Mouse (Mus musculus): Measurements from ENCODE around the gene Opn1sw. TPM values are rescaled to one million over a fixed set of nuclear protein-coding genes. Genes with fewer than 3 reads are reported as not detected.

Gene Opn1sw
- 0.26 and 0.32 TPM in 2 replicates for polyA plus RNA-seq (2015; fragmentation: Nextera tagmentation; extraction: Ambion mirVana)

GRCm38 (mm10) chr6:29388052-29388518 lies at the start of gene Opn1sw:
Opn1sw (minus strand) TSS chr6:29388468.
- Histone ChIP-seq H3K27ac (0 out of 2 replicates have a peak within 1 kb of the TSS, but pooled peaks have one; percentile 0), H3K4me1 (replicated peaks) (no peaks in the 10 kb centered on the region; the same call in 1 of the 2 replicates), H3K27me3 (peaks cover 25% of the 10 kb centered on the region), H3K36me3 (no peaks in the 10 kb centered on the region), H3K9ac (peak within 1 kb of the TSS; percentile 30; the same call in 1 of the 2 replicates), H3K9me3 (no peaks in the 10 kb centered on the region), H3K4me2 (peak within 1 kb of the TSS; percentile 13; the same call in 1 of the 2 replicates), H3K4me3 (no peak within 1 kb of the TSS)
- 0 out of 2 replicates have a peak, but pooled peaks have one; percentile 28 for ATAC-seq (ENCODE audit: low FRiP score)
- 4% methylated on average over 12 of the region's 12 CpGs for WGBS

- Histone ChIP-seq H3K4me2 (peak overlapping the region; percentile 75), H3K27ac (peak overlapping the region; percentile 84), H3K9ac (peak overlapping the region; percentile 51; the same call in 1 of the 2 replicates), H3K9me3 (no peaks in the 10 kb centered on the region), H3K4me3 (no peak overlapping the region), H3K4me1 (replicated peaks) (peaks cover 57% of the 10 kb centered on the region), H3K27me3 (peaks cover 38% of the 10 kb centered on the region), H3K36me3 (no peaks in the 10 kb centered on the region)
- peak; percentile 60 for ATAC-seq (ENCODE audit: low FRiP score)
- WGBS: 5% methylated on average over 11 of the region's 11 CpGs
These were observed 48.2 kb upstream of the Opn1sw start for GRCm38 (mm10) chr6:29436461-29436934.

- ATAC-seq (ENCODE audit: low FRiP score): peak; percentile 59
- 3% methylated on average over 6 of the region's 6 CpGs for WGBS
- H3K4me2 ChIP-seq: peak overlapping the region; percentile 75
- no peaks in the 10 kb centered on the region for H3K36me3 ChIP-seq
- H3K27me3 ChIP-seq: peaks cover 43% of the 10 kb centered on the region
- H3K27ac ChIP-seq: peak overlapping the region; percentile 84
- no peaks in the 10 kb centered on the region for H3K9me3 ChIP-seq
- peaks cover 60% of the 10 kb centered on the region for H3K4me1 ChIP-seq (replicated peaks)
- H3K9ac ChIP-seq: 0 out of 2 replicates have a peak overlapping the region, but pooled peaks have one; percentile 35
- peak overlapping the region; percentile 47 for H3K4me3 ChIP-seq
These were observed 47.7 kb upstream of the Opn1sw start for GRCm38 (mm10) chr6:29435940-29436451.

GRCm38 (mm10) chr6:29434911-29435691 lies 46.8 kb upstream of the Opn1sw start:
- Histone ChIP-seq H3K36me3 (no peaks in the 10 kb centered on the region), H3K9ac (peak overlapping the region; percentile 68; the same call in 1 of the 2 replicates), H3K4me2 (peak overlapping the region; percentile 75), H3K9me3 (no peaks in the 10 kb centered on the region), H3K4me3 (peak overlapping the region; percentile 47), H3K27ac (peak overlapping the region; percentile 84), H3K4me1 (replicated peaks) (peaks cover 60% of the 10 kb centered on the region), H3K27me3 (peaks cover 52% of the 10 kb centered on the region)
- ATAC-seq (ENCODE audit: low FRiP score): peak; percentile 43
- WGBS: 4% methylated on average over 11 of the region's 13 CpGs

- Histone ChIP-seq H3K27ac (peak overlapping the region; percentile 84), H3K9me3 (no peaks in the 10 kb centered on the region), H3K36me3 (no peaks in the 10 kb centered on the region), H3K4me3 (peak overlapping the region; percentile 47), H3K9ac (peak overlapping the region; percentile 68), H3K4me1 (replicated peaks) (peaks cover 60% of the 10 kb centered on the region), H3K27me3 (peaks cover 52% of the 10 kb centered on the region), H3K4me2 (peak overlapping the region; percentile 75)
- ATAC-seq (ENCODE audit: low FRiP score): no peak
- WGBS: 6% methylated on average over 27 of the region's 27 CpGs
These were observed 45.8 kb upstream of the Opn1sw start for GRCm38 (mm10) chr6:29433804-29434795.

- H3K4me2 ChIP-seq: peak within 1 kb of the TSS; percentile 75
- ATAC-seq (ENCODE audit: low FRiP score): no peak
- no peak within 1 kb of the TSS for H3K27ac ChIP-seq
- WGBS: 2% methylated on average over 65 of the region's 77 CpGs
- H3K9me3 ChIP-seq: no peaks in the 10 kb centered on the region
- peak within 1 kb of the TSS; percentile 68 for H3K9ac ChIP-seq
- H3K27me3 ChIP-seq: peaks cover 52% of the 10 kb centered on the region
- H3K36me3 ChIP-seq: no peaks in the 10 kb centered on the region
- H3K4me3 ChIP-seq: peak within 1 kb of the TSS; percentile 47
- H3K4me1 ChIP-seq (replicated peaks): peaks cover 60% of the 10 kb centered on the region
These were observed 45.0 kb upstream of the Opn1sw start, which contains the start of gene Flnc for GRCm38 (mm10) chr6:29433038-29433803. Flnc (plus strand) TSS chr6:29433256.

GRCm38 (mm10) chr6:29432676-29433037 lies 44.4 kb upstream of the Opn1sw start:
- peak overlapping the region; percentile 75 for H3K4me2 ChIP-seq
- peaks cover 52% of the 10 kb centered on the region for H3K27me3 ChIP-seq
- H3K9ac ChIP-seq: peak overlapping the region; percentile 68
- H3K4me1 ChIP-seq (replicated peaks): peaks cover 60% of the 10 kb centered on the region
- H3K36me3 ChIP-seq: no peaks in the 10 kb centered on the region
- no peak overlapping the region for H3K27ac ChIP-seq
- no peak for ATAC-seq (ENCODE audit: low FRiP score)
- peak overlapping the region; percentile 47 for H3K4me3 ChIP-seq
- no peaks in the 10 kb centered on the region for H3K9me3 ChIP-seq

- Histone ChIP-seq H3K9ac (no peak overlapping the region), H3K27me3 (peaks cover 52% of the 10 kb centered on the region), H3K4me3 (no peak overlapping the region), H3K4me2 (no peak overlapping the region), H3K36me3 (no peaks in the 10 kb centered on the region), H3K4me1 (replicated peaks) (peaks cover 58% of the 10 kb centered on the region), H3K27ac (no peak overlapping the region), H3K9me3 (no peaks in the 10 kb centered on the region)
- no peak for ATAC-seq (ENCODE audit: low FRiP score)
- 39% methylated on average over 3 of the region's 3 CpGs for WGBS
These were observed 43.9 kb upstream of the Opn1sw start for GRCm38 (mm10) chr6:29432156-29432555.

- H3K27me3 ChIP-seq: peaks cover 52% of the 10 kb centered on the region
- no peak overlapping the region for H3K4me2 ChIP-seq
These were observed 43.2 kb upstream of the Opn1sw start for GRCm38 (mm10) chr6:29431473-29431872.

GRCm38 (mm10) chr6:29430681-29431420 lies 42.6 kb upstream of the Opn1sw start:
- Histone ChIP-seq H3K27ac (no peak overlapping the region), H3K9me3 (no peaks in the 10 kb centered on the region), H3K4me1 (replicated peaks) (peaks cover 45% of the 10 kb centered on the region), H3K4me3 (no peak overlapping the region), H3K27me3 (peaks cover 52% of the 10 kb centered on the region), H3K4me2 (no peak overlapping the region), H3K9ac (no peak overlapping the region), H3K36me3 (peaks cover 3% of the 10 kb centered on the region)
- no peak for ATAC-seq (ENCODE audit: low FRiP score)
- WGBS: 49% methylated on average over 15 of the region's 15 CpGs

More at GRCm38 (mm10) chr6:29431473-29431872, 43.2 kb upstream of the Opn1sw start:
- H3K9ac ChIP-seq: no peak overlapping the region
- H3K36me3 ChIP-seq: no peaks in the 10 kb centered on the region
- 19% methylated on average over 5 of the region's 5 CpGs for WGBS
- H3K4me3 ChIP-seq: no peak overlapping the region
- no peaks in the 10 kb centered on the region for H3K9me3 ChIP-seq
- peaks cover 52% of the 10 kb centered on the region for H3K4me1 ChIP-seq (replicated peaks)
- ATAC-seq (ENCODE audit: low FRiP score): no peak
- no peak overlapping the region for H3K27ac ChIP-seq
